Mouse (Mus musculus): Measurements from ENCODE around the gene Clic4. TPM values are rescaled to one million over a fixed set of nuclear protein-coding genes. Genes with fewer than 3 reads are reported as not detected.

Gene Clic4
- total RNA-seq, 2 experiments from 2014 or later: 29.5 to 34.3 TPM

DNA sequence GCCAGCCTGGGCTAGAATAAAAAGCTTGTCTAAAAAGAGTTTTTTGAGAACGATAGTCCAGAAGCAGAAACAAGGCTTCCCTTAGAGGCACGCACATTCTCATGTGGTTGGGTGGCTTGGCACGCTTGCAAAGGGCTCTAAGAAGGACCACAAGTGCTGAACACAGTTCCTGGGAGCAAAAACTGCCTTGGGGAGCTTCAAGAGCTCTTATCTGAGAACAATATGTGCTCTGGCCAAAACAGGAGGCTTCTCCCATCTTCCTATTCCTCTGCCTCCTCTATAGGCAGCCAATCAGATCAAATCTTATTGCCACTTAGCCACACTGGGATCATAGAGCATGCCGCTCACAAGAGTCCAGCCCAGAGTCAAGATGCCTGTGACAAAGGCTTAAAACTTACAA is 18.3 kb downstream of the Clic4 start:
- no peak for DNase-seq (ENCODE audit: extremely low spot score in 1 of 2, low spot score in 2 of 2)
- intact Hi-C loops (cut with DNase I): no loop called here
- Histone ChIP-seq H3K4me3 (no peak overlapping the region), H3K27ac (peak overlapping the region; percentile 41; the same call in 1 of the 2 replicates)
- TF ChIP-seq CTCF (IDR thresholded peaks at IDR 0.05): no peak

GRCm38 (mm10) chr4:135253239-135254039 is 19.2 kb downstream of the Clic4 start:
- Histone ChIP-seq H3K4me3 (no peak overlapping the region), H3K27ac (no peak overlapping the region)
- intact Hi-C loops (cut with DNase I): no loop called here
- DNase-seq (ENCODE audit: extremely low spot score in 1 of 2, low spot score in 2 of 2): no peak
- no peak for TF ChIP-seq CTCF (IDR thresholded peaks at IDR 0.05)

GRCm38 (mm10) chr4:135251801-135252200 is 20.8 kb downstream of the Clic4 start:
- intact Hi-C loops (cut with DNase I): no loop called here
- Histone ChIP-seq H3K27ac (no peak overlapping the region), H3K4me3 (no peak overlapping the region)
- no peak for DNase-seq (ENCODE audit: extremely low spot score in 1 of 2, low spot score in 2 of 2)
- TF ChIP-seq CTCF (IDR thresholded peaks at IDR 0.05): no peak

DNA sequence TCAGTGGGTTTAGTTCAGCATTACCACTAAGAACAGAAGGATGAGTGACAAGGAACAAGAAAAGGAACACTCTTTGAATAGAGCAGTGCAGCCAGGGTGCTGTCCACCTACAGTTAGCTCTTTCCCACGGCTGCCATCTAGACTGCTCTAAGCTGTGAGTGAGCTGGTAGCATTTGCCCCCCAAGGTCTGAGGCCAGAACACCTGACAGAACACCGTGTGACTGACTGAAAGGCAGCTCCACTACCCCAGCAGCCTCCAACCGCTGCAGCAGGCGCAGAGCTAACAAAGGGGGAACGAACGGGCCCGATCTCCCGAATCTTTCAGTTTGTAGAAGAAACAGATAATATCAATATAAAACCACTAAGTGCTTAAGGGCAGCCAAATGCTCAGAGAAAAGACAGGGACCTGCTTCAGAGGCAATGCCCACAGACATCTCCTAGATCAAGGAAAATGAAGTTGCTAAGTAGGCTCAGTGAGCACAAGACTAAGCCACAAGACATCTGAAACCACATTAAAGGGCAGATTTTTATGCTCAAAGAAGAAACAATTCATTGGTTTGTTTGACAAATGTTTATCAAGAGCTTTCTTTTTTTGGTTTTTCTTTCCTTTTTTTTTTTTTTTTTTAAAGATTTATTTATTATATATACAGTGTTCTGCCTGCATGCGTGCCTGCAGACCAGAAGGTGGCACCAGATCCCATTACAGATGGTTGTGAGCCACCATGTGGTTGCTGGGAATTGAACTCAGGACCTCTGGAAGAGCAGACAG is 24.2 kb downstream of the Clic4 start:
- Histone ChIP-seq H3K4me3 (no peak overlapping the region), H3K27ac (no peak overlapping the region)
- TF ChIP-seq CTCF (IDR thresholded peaks at IDR 0.05): no peak; the same call in 1 of the 2 replicates
- DNase-seq (ENCODE audit: extremely low spot score in 1 of 2, low spot score in 2 of 2): no peak
- intact Hi-C loops (cut with DNase I): no loop called here

DNA sequence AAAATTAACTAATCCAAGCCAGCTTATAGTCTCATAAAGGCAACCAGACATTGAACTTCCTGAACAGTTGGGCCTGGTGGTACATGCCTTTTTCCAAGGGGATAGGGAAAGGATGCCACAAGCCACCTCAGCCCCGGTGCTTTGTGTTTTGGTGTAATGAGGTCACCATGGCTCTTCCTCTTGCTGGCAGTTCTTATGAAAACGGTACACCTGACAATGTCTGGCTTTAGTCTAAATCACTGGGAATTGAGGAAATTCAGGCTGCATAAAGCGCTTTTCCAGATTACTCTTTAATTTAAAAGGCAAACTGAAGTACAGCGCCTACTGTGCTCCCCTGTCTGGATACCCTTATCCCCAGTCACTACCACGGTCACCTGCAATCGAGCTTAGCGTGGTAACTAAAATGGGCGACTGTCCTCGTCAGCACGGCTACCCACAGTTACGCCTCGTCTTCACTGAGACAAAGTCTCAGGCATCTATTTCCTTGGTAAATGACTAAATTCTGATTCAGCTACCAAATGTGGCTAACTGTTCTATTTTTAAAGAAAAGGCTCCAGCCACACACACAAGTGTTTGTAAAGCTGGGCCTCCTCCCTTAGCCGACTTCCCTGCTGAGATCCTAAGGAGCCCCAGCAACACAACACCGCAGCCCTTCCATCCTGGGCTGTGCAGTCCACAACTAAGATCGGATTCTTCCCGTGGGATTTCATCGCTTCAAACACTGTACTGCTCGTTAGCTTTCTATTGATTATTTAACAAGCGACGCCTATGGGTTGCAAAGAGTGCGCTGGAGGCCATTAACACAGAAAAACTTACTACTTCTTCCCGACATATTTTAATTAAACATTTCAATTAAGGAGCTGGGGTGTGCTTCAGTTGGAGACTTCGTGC is 25.5 kb downstream of the Clic4 start:
- intact Hi-C loops (cut with DNase I): no loop called here
- Histone ChIP-seq H3K4me3 (no peak overlapping the region), H3K27ac (no peak overlapping the region)
- DNase-seq (ENCODE audit: extremely low spot score in 1 of 2, low spot score in 2 of 2): peak in 1 of 2 experiments; percentile 23
- TF ChIP-seq CTCF (IDR thresholded peaks at IDR 0.05): no peak

DNA sequence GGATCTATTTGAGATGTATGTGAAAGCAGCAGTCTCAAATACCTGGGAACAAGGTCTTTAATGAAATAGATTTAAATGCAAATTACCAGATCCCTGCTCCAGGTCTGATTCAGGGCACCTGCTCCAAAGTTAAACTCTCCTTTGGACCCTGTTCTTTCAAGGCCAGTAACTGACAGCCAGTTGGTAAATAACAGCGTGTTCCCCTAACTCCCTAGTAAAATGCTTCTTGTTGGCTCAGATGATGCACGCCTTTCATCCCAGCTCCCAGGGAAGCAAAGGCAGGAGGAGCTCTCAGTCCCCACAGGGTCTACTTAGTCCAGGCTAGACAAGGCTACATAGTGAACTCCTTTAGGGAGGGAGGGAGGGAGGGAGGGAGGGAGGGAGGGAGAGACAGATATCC is 26.2 kb downstream of the Clic4 start:
- DNase-seq (ENCODE audit: extremely low spot score in 1 of 2, low spot score in 2 of 2): no peak
- H3K27ac ChIP-seq: no peak overlapping the region
- no peak overlapping the region for H3K4me3 ChIP-seq
- intact Hi-C loops (cut with DNase I): no loop called here
- no peak for TF ChIP-seq CTCF (IDR thresholded peaks at IDR 0.05)

GRCm38 (mm10) chr4:135245841-135246240 is 26.8 kb downstream of the Clic4 start:
- no peak for TF ChIP-seq CTCF (IDR thresholded peaks at IDR 0.05)
- no peak overlapping the region for H3K27ac ChIP-seq
- H3K4me3 ChIP-seq: no peak overlapping the region
- intact Hi-C loops (cut with DNase I): no loop called here
- no peak for DNase-seq (ENCODE audit: extremely low spot score in 1 of 2, low spot score in 2 of 2)

GRCm38 (mm10) chr4:135244335-135244734 is 28.3 kb downstream of the Clic4 start:
- intact Hi-C loops (cut with DNase I): no loop called here
- Histone ChIP-seq H3K27ac (no peak overlapping the region), H3K4me3 (no peak overlapping the region)
- DNase-seq (ENCODE audit: extremely low spot score in 1 of 2, low spot score in 2 of 2): no peak
- TF ChIP-seq CTCF (IDR thresholded peaks at IDR 0.05): peak; percentile 46

DNA sequence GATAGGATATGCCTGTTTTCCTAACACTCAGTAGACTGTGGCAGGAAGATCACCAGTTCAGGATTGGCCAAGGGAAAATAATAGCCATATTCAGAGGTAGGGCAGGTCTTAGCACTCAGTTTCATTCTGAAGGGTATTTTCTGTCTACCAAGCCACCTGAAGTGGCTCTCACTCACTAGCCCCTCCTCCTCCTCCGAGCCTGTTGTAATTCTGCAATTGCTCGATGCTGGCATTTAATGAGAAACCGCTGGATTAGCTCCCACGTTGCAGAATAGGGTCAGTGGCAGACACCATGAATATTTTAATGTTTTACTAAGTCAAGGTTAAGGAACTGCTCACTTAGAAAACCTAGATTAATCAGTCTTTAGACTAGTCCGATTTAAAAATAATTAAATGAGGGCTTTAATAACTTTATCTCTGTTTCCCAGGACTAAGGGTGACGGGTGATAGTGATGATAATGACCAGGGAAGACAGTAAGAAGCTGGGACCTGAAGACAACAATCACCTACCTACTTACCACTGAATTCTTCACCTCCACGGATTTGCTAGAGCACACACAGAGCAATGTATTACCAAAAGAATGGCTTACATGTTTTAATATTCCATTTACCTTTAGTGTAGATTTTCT is 29.6 kb downstream of the Clic4 start:
- intact Hi-C loops (cut with DNase I): no loop called here
- no peak overlapping the region for H3K4me3 ChIP-seq
- no peak overlapping the region for H3K27ac ChIP-seq
- no peak for DNase-seq (ENCODE audit: extremely low spot score in 1 of 2, low spot score in 2 of 2)
- no peak for TF ChIP-seq CTCF (IDR thresholded peaks at IDR 0.05)

DNA sequence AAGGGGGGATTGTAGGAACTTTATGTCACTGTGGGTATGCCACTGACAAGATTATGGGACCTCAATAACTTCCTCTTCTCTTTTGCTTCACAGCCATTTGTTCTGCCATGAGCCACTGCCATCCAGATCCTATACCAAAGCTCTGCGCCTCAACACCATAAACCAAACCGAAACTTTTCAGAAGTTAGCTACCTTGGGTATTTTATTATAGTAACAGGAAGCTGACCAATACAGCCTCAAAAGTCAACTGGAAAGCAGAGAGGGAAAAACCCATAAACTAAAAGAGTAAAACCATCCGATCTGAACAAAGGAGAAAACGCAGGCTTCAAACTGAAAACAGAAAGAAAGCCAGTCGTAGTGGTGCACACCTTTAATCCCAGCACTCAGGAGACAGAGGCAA is 30.2 kb downstream of the Clic4 start:
- no peak overlapping the region for H3K27ac ChIP-seq
- DNase-seq (ENCODE audit: extremely low spot score in 1 of 2, low spot score in 2 of 2): no peak
- H3K4me3 ChIP-seq: no peak overlapping the region
- TF ChIP-seq CTCF (IDR thresholded peaks at IDR 0.05): no peak
- intact Hi-C loops (cut with DNase I): no loop called here

DNA sequence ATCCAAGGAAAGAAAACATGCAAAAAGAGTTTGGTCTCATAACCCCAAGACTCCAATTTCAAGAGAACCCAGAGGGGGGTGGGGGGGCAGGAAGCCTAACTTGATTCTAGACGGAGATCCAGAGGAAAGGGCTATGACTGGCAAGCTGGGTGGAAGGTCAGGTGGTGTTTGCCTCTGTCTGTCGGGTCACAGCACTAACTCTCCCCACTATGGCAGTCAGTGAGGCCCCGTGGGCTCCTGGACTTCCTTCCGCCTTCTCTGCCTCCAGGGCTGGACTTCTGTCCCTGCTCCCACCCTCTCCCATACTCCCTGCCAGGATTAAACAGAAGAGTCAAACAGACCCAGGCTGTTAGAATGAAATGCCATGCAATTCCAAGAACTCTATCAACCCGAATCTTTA is 30.9 kb downstream of the Clic4 start:
- no peak for DNase-seq (ENCODE audit: extremely low spot score in 1 of 2, low spot score in 2 of 2)
- intact Hi-C loops (cut with DNase I): no loop called here
- H3K4me3 ChIP-seq: no peak overlapping the region
- TF ChIP-seq CTCF (IDR thresholded peaks at IDR 0.05): no peak
- no peak overlapping the region for H3K27ac ChIP-seq
